Mouse (Mus musculus) bone marrow macrophage, adult 2 months (primary cell): ENCODE data around the gene Iah1. TPM values are rescaled to one million over a fixed set of nuclear protein-coding genes. Genes with fewer than 3 reads are reported as not detected.

Experiments used
- H3K27ac ChIP-seq: 2 replicates; pipeline ENCODE4 v1.5.1; 2012; ENCODE audit warnings: low read depth, low read length; ENCODE audit not compliant: insufficient read depth
- H3K4me1 ChIP-seq: 2 replicates; pipeline ENCODE4 v1.6.1; 2012; ENCODE audit warnings: low read length; ENCODE audit not compliant: control insufficient read depth, insufficient read depth
- H3K4me3 ChIP-seq: 2 replicates; pipeline ENCODE4 v1.5.1; 2012; ENCODE audit warnings: mild to moderate bottlenecking, low read length, moderate library complexity; ENCODE audit not compliant: insufficient read depth
- CTCF ChIP-seq: IDR thresholded peaks from 2 replicates; pipeline ENCODE4 v1.5.1; 2012; ENCODE audit warnings: low read depth, mild to moderate bottlenecking, low read length, moderate library complexity
- POLR2A ChIP-seq: IDR thresholded peaks from 2 replicates; pipeline ENCODE4 v1.6.1; 2012; ENCODE audit warnings: mild to moderate bottlenecking, low read depth, low read length, borderline replicate concordance
- polyA plus RNA-seq: library from polyadenylated mRNA; stranded (reverse); fragments of >200 nt; gene quantifications from 2 replicates; pipeline ENCODE4 v1.2.4, GENCODE M21; 2012; ENCODE audit not compliant: missing spikeins, insufficient read depth, insufficient read length

Iah1 gene
- 44.9 and 49.5 TPM in 2 replicates for polyA plus RNA-seq

GRCm38 (mm10) chr12:21315923-21316868 is at the start of gene Iah1:
Gene Iah1, plus strand, starts transcription at chr12:21316389.
- peaks cover 7% of the 10 kb centered on the region for H3K4me1 ChIP-seq
- peak within 1 kb of the TSS; percentile 91 for H3K4me3 ChIP-seq
- H3K27ac ChIP-seq, result peak within 1 kb of the TSS; percentile 75
- TF ChIP-seq CTCF, result no peak
- TF ChIP-seq POLR2A, result no peak

DNA sequence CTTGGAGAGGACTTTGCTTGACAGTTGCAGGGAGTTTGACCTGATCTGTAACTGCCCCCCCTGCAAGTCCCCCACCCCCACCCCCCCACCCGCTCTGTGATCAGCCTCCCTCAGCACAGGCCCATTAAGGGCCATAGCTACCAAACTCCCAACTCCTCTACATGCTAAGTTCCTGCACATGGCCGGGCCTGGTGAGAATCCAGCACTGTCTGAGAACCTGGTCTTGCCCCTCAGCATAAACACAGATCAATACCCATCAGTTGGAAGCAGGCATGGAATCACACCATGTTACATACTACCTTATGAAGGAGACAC is 49.4 kb upstream of the Iah1 start:
- H3K4me1 ChIP-seq, result peaks cover 10% of the 10 kb centered on the region
- no peak overlapping the region for H3K27ac ChIP-seq
- TF ChIP-seq CTCF (no peak; the same call in 1 of the 2 replicates), POLR2A (no peak)
- H3K4me3 ChIP-seq, result no peak overlapping the region

DNA sequence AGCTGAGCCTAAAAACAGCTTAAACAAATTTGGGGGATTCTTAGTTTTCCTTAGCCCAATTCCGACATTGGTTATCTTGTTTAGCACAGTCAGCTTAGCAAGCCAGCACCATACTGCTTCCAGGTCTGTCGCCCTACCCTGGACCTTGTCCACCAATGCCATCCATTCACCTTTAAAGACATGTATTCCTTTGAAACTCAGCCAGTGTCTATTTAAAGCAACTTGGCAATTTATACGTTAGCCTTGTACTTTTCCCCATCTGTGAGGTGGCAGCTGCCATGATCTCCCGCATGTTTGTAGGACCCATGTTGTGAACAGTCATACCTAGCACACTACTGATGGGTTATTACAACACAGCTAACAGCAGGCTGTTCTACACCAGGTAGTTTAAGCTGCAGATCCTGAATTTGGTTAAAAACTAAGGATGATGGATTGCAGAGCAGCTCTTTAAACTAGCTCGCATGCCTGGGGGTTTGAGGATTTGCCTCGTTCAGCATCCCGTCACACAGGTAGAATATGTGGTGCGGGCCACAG is 48.0 kb upstream of the Iah1 start:
- H3K4me1 ChIP-seq, result peaks cover 10% of the 10 kb centered on the region
- no peak overlapping the region for H3K4me3 ChIP-seq
- TF ChIP-seq POLR2A (no peak), CTCF (no peak)
- H3K27ac ChIP-seq, result no peak overlapping the region

DNA sequence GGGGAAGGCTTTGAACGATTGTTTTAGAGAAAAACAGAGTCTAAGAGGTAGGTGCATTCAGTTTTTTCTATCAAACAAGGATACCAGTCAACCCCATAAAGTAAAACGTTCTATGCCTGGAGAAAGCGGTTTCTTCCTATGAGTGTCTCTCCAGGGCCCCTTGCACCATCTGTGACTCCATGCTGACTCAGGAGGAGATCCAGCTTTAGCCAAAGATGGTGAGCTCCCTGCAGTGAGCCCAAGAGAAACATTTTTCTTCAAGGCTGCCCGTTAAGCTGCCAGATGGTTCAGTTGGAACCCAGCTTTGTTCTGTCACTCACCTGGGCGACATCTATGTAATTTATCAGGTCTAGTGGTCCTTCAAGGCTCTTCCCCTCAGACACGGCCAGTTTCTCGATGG is 41.7 kb upstream of the Iah1 start:
- Histone ChIP-seq H3K4me1 (peaks cover 3% of the 10 kb centered on the region; the same call in 1 of the 2 replicates), H3K27ac (no peak overlapping the region), H3K4me3 (no peak overlapping the region)
- TF ChIP-seq CTCF (no peak), POLR2A (no peak)

DNA sequence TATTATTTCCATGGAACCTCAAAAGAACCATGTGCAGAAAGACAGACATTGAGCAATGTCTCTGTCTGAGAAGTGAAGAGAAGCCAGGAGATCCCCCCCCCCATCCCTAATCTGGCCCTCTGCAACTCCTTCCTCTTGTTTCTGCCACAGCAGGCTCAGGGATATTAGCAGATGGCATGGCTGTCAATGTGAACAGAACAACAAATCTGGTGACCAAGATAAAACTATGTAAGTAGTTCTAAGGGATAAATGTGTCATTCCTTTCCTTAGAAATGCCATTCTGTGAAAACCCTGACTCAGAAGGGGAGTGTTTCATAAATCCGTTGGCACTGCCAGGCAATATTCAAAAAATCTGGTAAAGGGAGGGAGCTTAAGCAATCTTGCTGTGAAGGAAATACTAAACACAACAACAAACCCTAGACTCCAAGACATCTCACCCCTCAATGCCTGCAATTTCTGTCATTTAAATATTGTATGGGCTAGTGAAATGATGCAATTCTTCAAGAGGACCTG is 38.8 kb upstream of the Iah1 start:
- H3K4me1 ChIP-seq, result peaks cover 5% of the 10 kb centered on the region

GRCm38 (mm10) chr12:21284761-21285441 is 31.3 kb upstream of the Iah1 start, which contains the start of gene Cpsf3:
Gene Cpsf3, plus strand, starts transcription at chr12:21285391.
- peak within 1 kb of the TSS; percentile 95 for H3K4me3 ChIP-seq
- peak within 1 kb of the TSS; percentile 95 for H3K27ac ChIP-seq
- H3K4me1 ChIP-seq, result peaks cover 21% of the 10 kb centered on the region
- TF ChIP-seq POLR2A (no peak), CTCF (no peak)

More for the DNA sequence above, 38.8 kb upstream of the Iah1 start:
- H3K27ac ChIP-seq, result no peak overlapping the region
- TF ChIP-seq POLR2A, result no peak
- H3K4me3 ChIP-seq, result no peak overlapping the region

GRCm38 (mm10) chr12:21285508-21286242 is 30.5 kb upstream of the Iah1 start:
- TF ChIP-seq POLR2A, result no peak
- TF ChIP-seq CTCF, result no peak
- H3K27ac ChIP-seq, result peak overlapping the region; percentile 63
- peaks cover 21% of the 10 kb centered on the region for H3K4me1 ChIP-seq
- H3K4me3 ChIP-seq, result peak overlapping the region; percentile 94

DNA sequence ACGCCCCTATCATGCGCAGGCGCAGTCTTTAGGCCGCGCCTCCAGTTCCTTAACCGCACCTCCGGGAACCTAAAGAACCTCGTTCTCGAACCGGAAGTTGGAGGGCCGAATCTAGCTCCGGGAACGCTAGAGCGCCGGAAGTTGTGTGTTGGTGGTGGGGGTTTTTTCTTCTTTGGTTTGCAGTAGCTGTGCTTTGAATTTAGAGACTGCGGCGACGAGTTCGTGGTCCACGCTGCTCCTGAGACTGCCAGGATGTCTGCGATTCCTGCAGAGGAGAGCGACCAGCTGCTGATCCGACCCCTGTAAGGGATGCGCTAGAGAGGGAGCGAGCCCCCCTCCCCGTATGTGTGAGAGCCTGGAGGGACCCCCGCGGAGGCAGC is 30.0 kb upstream of the Iah1 start, which contains the start of gene Itgb1bp1:
Gene Itgb1bp1, minus strand, starts transcription at position 42 of the 380 bp plus-strand sequence.
- peaks cover 20% of the 10 kb centered on the region for H3K4me1 ChIP-seq
- peak within 1 kb of the TSS; percentile 95 for H3K4me3 ChIP-seq
- TF ChIP-seq POLR2A, result no peak
- no peak for TF ChIP-seq CTCF
- peak within 1 kb of the TSS; percentile 95 for H3K27ac ChIP-seq

DNA sequence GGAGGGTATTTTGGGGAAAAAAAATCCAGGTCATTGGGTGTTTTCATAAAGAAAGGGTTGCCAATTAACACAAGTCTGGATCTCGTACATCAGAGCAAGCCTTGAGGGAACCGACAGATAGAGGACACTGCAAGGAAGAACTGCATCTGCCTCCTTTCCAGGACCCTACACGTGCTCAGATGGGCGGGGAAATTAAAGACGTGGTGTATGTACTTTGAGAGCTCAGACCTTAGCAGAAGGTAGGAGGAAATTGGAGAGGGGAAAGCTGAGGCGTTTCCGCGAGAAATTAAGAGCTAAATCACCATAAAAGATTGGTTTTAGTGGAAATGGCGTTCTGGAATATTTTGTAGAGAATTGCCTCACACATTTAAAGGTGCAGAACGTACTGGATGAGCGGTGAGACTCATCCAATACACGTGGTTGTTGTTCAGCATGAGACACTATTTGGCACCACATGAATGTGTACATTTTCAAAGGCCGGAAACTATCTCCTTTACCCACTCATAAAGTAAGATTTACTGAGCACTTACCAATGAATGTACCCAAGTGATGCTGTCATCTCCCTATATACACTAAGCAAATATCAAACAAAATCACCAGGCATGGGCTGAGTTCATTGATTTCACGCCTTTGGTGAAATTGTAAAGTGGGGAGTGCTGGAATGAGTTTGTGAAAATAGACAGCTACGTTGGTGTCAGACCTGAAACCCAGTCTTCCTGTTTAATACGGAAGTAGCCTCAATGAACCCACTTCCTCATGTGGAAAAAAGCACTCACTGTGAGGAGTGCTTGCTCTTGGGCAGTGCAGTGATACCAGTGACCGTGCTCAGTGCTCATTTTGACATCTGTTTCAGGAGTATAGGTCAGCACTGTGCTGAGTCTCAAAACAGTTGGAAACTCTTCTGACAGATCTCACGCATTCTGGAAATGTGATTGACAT is 29.2 kb upstream of the Iah1 start:
- Histone ChIP-seq H3K4me3 (peak overlapping the region; percentile 95), H3K27ac (peak overlapping the region; percentile 95), H3K4me1 (peaks cover 19% of the 10 kb centered on the region)
- TF ChIP-seq POLR2A, result no peak
- no peak for TF ChIP-seq CTCF
